Mouse (Mus musculus): ENCODE measurements around the gene Vamp4.
A peak's percentile ranks its signal among the peaks of the same experiment; 100 is the strongest.

Gene Vamp4

DNA sequence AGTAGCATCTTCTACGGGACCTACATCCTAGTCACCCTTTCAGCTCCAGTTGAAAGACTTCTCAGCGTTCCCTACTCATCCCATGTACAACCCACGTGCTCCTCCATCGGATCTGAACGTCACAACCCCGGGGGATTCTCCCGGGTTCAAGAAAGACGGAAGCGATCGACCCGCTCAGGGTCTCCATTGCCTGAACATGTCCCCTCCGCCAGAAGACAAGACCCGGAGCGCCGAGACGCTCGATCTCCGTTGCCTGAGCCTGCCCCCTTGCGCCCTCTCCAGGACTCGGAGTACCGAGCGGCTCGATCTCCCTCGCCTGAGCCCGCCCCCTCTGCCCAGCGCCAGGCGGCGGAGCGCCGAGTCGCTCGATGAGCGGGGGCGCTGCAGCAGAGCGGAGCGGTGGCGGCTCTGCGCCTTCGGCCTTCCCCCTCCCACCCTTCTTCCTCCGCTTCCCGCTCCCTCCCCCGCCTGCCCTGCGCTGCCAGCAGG is at the start of gene Vamp4:
Gene Vamp4, plus strand, starts transcription at position 256 of the 489 bp plus-strand sequence.
- DNase-seq (ENCODE audit: low spot score in 2 of 2) = peak; percentile 89 to 90

DNA sequence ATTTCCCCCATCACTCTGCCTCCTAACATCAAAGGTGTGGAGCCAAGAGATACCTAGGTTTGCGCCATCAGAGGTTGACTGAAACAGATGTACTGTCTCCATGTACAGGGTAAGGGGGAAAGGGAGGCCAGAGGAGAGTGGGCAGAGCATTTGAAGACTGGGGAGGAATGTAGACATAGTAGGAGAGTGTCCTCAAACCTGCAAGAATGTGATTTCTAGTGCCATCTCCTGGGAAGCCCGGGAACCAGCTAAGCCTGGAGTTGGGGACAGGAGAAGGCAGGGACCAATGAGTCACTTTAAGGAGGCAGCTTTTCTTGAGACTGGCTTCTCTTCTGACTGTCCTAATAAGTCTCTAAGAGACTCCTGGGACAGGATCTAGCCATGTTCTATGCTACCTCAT is 40.7 kb upstream of the Vamp4 start:
- no peak for DNase-seq (ENCODE audit: low spot score in 2 of 2)

DNA sequence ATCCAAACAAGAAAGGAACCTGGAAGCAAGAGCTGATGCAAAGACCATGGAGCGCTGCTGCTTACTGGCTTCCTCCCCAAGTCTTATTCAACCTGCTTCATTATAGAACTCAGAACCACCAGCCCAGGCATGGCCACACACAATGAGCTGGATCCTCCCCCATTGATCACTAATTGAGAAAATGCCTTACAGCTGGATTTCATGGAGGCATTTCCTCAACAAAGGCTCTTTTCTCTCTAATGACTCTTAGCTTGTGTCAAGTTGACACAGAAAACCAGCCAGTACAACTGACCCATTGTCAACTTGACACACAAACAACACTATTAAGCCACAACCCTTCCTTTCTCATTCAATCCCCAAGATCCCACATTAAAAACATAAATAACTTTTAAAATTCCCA is 39.6 kb upstream of the Vamp4 start:
- no peak for DNase-seq (ENCODE audit: low spot score in 2 of 2)

DNA sequence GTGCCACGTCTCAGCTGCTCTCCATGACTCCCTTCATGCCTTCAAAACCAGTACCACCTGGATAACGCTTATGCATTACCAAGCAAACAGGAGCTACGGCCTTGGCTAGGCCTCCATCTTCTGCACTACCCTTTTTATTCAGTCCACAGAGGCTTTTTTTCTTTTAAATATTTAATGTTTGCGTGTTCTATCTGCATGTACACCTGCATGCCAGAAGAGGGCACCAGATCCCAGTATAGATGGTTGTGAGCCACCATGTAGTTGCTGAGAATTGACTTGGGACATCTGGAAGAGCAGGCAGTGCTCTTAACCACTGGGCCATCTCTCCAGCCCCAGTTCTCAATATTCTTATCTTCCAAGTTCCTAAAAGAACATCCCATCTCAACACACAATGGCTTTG is 38.7 kb upstream of the Vamp4 start:
- no peak for DNase-seq (ENCODE audit: low spot score in 2 of 2)

DNA sequence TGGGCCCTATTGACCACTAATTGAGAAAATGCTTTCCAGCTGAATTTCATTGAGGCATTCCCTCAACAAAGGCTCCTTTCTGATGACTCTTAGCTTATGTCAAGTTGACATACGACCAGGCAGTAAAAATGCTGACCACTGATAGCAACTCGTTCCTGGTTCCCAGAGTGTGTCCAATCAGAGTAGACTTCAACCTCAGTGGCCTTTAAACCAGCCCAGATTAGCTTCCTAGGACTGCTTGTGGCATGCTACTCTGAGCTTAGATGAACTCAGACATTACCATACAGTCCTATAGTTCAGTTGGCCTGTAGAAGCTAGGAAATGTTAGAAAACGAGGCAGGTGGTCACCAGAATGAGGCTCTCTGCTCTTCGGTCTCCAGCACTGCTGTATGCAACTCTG is 38.0 kb upstream of the Vamp4 start:
- no peak for DNase-seq (ENCODE audit: low spot score in 2 of 2)

DNA sequence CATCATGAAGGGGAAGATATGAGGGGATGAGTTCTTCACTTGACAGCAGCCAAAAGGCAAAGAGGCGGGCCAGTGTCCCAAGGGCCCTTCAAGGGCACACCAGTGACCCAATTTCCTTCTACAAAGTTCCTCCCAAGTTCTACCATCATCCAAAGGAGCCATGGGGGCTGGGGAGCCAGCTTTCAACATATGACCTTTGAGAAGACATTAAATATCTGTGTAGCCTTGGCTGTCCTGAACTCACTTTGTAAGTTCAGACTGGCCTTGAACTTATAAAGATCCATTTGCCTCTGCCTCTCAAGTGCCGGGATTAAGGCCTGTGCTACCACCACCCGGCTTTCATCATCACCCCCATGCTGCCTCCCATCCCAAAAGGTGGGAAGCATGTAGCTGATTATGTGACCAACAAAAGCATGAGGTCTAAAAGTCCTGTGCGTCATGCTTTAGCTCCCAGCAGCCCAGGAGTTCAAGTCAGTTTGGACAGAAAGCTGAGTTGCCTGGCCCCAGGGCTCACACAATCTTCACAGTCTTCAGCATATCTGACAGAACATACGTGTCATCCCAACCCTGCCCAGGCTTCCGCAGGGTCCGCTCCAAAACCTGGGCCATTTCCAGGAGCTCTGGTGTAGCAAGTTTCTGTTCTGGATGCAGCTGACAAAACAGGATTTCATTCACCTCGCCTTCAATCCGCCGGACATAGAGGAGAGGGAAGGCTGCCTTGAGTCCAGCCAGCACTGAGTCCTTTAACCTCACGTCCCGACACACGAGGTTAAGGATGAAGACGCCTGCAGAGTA is 36.4 kb upstream of the Vamp4 start:
- no peak for DNase-seq (ENCODE audit: low spot score in 2 of 2)

DNA sequence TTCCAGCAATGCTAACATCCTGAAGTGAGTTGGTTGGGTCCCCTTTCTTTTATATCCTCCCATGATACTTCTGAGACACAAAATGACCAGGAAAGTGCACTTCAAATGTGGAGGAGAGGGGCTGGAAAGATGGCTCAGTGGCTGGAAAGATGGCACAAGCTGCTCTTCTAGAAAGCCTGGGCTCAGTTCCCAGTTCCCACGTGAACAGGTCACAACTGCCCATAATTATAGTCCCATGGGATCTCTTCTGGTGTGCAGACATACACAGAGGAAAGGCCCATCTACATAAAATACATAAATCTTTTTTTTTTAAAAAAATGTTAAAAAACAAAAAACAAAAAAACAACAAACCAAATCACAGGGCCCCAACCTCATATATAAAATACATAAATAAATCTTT is 27.1 kb upstream of the Vamp4 start:
- DNase-seq (ENCODE audit: low spot score in 2 of 2) = no peak

DNA sequence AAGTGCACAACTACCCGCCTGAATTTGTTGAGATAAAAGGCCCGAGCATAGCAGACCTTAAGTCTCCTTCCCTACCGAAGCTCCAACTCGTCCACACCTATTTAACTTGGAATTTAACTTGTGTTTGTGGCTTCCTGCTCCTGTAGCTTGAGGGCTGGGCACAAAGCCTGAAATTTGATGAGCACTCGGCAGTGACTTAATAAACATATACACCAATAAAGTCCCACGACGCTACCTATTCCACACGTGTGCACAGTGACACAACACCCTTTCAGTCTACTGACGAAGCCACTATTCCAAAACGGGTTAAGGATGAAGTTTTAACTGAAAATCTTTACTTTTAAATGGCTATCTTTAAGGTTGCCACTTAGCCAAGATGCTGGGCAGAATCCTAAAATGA is 22.7 kb upstream of the Vamp4 start:
- DNase-seq (ENCODE audit: low spot score in 2 of 2) = no peak

DNA sequence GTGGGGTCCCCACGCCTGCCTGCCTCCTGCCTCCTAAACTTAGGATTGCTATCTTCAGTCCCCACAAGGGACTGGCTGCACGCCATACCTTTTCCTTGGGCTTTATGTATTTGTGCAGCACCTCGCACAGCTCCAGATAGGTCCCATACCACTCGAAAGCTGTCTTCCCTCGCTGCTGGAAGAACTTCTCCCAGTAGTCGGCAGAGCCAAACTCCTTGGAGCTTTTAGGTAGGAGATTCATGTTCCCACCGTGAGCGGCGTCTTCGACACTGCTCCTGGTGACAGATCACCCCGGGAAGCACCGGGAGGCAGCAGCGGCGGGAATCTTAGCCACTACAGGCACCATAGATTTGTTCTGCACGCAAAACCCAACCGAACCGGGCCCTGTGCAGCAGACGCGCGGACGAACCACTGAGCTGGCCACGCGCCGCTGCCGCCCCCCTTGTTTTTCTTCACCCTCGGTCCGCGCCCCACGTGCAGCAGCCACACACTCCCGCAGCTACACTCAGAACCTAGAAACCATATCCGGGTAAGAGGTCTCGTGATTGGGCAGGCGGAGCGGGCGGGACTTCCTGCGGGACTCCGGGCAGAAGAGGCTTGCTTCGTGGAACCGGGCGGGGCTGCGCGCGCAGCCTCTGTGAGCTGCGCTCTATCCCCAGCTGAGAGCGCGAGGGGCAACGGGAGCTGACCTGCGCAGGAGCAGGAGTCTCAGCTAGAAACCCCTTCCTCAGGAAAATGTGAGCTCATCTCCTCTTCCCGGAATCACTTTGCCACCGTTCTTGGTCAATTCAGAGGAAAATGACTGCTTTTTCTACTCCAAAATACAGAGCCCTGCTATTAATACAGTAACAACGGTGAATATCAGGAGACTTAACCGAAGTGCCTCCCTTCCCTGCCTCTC is 22.0 kb upstream of the Vamp4 start, which contains the start of gene Mettl13:
Gene Mettl13, minus strand, starts transcription at position 536 of the 901 bp plus-strand sequence.
- peak; percentile 71 to 86 for DNase-seq (ENCODE audit: low spot score in 2 of 2)

DNA sequence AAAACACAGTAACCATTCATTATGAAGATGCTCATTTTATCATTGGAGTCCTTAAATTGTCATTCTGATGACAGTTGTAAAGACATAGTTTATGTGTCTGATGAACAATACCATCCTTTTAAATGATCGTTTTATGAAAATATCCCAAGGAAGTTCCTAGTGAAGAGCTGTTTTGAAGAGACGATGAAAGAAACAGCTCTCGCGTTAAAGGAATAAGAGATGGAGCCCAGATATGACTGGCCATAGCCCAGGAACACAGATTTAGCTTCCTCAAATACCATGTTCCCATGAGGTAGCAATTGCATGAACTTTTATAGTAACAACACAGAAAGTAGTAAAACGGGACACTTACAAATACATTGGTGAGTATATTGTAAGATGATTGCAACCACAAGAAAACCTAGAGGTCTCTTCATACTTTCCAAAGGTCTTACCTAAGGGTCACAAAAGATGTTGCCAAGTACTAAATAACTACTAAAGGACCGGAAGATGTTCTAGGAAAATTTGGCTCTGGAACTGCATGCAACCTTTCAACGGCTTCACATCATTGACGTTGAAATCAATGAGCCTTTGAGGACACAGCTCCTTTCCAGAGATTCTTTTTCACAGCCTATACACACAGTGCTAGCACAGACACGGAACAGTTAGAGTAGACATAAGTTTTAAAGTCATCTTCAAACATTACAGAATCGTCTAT is 21.2 kb upstream of the Vamp4 start:
- DNase-seq (ENCODE audit: low spot score in 2 of 2) = no peak

DNA sequence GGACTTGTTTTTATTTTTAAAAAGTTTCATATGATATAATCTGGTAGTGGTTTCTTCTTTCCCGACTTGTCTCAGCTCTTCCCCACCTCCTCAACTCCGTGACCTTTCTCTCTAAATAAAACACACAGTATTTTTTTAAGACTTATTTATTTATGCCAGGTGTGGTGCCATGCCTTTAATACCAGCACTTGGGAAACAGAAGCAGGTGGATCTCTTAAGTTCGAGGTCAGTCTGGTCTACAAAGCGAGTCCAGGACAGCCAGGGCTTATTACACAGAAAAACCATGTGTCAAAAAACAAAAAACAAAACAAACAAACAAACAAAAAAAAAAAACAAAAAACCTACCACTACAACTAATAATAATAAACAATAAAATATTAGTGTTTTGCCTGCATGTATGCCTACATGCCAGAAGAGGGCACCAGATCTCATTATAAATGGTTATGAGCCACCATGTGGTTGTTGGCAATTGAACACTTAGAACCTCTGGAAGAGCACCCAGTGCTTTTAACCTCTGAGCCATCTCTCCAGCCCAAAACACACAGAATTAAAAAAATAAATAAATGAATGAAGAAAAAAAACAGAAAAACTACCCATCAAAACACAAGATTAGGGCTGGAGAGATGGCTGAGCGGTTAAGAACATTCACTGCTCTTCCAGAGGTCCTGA is 20.6 kb upstream of the Vamp4 start:
- DNase-seq (ENCODE audit: low spot score in 2 of 2) = no peak

DNA sequence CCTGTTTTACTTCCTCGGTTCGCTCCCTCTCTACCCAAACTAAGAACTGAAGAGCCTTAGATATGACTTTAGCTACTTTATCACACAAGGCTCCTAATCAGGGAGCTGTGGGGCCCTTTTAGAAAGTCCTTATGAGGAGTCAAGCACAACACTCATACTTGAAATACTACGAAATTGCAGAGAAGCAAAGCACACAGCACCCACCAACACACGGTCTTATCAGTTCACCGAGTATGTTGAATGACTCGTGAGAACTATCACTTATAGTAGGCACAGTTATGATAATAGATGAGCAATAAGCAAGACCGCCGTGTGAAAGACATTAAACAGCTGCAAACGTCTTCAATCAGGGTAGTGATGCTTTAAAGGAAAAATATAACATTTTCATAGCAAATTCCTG is 17.4 kb upstream of the Vamp4 start:
- DNase-seq (ENCODE audit: low spot score in 2 of 2) = no peak

DNA sequence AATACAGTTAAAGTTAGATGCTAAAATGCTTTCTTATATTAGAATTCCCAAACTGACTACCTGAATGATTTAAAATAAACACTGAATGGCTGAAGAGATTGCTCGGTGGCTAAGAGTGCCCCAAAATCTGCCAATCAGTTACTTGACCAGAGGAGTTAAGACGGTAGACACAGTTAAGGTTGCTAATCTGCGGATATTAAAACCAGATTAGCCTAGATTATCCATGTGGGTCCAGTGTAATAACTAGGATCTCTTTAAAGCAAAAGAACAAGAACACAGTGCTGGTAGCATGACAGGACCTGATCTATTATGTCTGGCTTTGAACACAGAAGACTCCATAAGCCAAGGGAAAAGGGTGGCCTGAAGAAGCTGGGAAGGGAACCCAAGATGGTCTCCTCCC is 16.1 kb upstream of the Vamp4 start:
- no peak for DNase-seq (ENCODE audit: low spot score in 2 of 2)

DNA sequence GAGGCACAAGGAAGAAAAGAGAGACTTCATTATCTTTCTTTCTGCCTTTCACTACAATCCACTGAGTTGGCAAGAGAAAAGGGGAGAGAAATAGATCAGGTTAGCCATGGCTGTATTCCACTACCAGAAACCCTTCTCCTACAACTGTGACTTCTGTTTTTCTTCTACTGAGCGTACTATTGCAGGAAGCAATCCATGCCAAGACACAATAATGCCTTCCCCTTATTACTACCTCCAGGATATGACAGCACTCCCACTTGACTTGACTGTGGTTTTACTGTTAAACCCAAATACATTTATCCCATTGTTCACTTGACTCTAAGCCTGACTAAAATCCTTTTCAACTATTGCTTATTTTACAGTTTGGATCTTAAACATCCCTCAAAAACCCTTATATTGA is 7.1 kb upstream of the Vamp4 start:
- no peak for DNase-seq (ENCODE audit: low spot score in 2 of 2)

DNA sequence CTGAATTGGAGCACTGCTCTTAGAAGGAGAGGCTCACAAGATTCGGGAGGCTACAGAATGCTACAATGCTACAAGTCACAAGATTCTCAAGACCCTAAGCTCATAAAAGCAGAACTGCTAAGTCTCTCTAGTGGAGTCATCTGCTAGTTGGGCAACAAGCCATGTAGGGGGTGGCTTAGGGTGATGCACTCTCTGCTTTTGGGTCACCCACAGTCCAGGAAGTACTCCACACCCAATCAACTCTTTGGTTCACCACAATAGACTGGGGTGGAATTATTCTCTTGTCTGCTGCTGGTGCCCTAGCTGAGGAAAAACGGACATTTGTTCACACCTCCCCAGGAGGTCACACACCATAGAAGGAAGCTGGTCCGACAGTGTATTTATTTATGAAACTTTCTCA is 5.3 kb upstream of the Vamp4 start:
- DNase-seq (ENCODE audit: low spot score in 2 of 2) = no peak

DNA sequence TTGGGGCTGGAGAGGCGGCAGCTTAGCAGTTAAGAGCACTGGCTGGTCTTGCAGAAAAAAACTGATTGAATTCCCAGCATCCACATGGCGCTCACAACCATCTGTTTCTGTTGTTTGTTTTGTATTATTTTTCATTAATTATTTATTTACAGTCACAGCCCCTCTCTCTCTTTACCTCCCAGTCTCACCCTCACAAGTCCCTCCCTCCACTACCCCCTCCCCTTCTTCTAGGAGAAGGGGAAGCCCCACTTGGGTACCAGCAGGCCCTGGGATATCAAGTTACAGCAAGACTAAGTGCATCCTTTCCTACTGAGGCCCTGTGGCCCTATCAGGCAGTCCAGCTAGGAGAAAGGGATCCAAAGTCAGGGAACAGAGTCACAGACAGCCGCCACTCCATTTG is 3.0 kb upstream of the Vamp4 start:
- DNase-seq (ENCODE audit: low spot score in 2 of 2) = no peak

DNA sequence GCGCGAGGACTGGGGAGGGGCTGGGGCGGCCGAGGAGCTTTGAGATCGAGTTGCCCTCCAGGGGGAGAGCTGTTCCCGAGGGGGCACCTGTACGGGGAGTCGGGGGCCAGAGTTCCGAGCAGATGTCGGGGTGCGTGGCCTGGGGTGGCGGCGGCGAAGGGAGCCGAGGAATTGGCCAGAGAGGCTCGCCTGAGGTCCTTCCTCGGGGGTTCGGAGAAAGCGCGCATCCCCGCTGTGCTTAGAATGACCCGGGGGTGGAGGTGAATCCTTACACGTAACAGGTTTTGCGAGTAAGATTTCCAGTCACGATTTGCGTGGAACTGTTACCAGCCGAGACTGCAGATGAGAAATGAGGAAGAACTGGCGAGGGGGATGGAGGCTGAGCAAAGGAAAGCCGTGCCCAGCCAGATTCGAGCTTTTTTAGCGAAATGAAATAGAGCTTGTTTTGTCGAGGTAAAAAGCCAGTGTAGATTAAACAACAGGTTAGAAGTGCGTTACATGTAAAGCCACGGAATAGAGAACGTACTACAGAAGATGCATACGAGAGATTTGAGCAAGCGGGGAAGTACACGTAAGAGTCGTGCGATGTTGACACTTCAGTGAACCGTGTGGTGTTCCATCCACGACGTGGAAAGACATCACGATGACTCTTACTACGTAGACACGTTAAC is 751 bp downstream of the Vamp4 start:
- no peak for DNase-seq (ENCODE audit: low spot score in 2 of 2)

DNA sequence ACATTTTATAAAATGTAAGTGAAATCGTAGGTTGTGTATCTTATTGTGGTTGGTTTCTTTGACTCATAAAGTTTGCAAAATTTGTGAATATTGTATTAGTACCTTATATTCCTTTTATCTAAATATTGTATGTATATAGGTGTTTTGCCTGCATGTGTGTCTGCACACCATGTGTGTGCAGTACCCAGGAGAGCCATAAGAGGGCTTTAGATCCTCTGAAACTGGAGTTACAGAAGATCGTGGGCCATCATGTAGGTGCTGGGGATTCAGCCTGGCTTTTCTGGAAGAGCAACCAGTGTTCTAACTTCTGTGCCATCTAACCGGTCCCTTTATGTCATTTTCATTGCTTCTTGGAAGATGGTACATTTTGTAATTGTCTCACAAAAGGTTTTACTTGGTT is 4.8 kb downstream of the Vamp4 start:
- DNase-seq (ENCODE audit: low spot score in 2 of 2) = no peak

DNA sequence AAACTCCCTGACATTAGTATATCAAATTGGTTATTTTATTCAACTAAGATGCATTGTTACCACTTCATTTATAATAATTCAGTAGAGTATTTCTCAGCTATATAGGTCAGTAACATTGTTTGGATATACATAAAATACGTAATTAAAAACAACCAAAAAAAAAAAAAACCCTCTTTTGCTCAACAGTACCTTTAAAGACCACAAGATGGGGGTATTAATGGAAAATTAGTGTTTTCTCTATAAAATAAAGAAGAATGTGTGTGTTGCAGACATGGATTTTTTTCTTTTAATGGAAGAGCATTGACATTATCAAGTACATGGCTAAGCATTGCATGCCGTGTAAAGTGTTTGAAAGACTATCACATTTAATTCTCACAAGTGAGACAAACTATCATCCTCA is 12.6 kb downstream of the Vamp4 start:
- no peak for DNase-seq (ENCODE audit: low spot score in 2 of 2)

DNA sequence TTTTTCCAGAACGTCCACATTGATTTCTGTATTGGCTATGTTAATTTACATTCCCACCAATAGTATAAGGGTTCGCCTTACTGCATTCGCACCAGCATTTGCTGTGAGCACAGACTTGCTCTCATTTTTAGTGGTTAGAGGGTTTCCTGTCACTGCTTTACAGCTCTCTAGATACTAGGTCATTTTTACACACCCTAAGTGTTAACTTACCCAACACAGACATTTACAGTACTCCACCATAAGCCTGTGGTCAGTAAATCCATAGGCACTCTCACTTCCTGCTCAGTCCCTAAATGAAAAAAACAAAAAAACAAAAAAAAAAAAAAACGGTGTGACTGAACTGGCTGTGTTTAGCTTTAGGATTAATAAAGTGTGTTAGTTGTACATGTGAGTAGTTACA is 16.0 kb downstream of the Vamp4 start:
- DNase-seq (ENCODE audit: low spot score in 2 of 2) = no peak

DNA sequence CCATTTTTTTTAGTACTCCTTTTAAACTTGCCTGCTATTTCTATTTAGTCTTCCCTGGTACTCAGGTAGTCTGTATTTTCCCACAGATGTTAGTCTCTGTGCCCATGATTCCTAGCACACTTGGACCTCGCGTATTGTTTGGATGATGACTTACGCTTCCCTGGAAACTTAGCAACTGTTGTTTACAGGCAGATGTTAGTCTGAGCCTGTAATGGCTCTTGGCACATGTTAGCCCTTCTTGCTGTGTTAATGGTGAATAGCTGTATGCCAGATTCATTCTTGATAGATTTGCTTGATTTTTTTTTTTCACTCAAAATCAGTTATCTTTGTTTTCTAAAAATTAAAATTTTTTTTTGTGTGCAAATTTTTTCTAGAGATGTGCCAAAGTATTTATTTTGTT is 18.3 kb downstream of the Vamp4 start:
- no peak for DNase-seq (ENCODE audit: low spot score in 2 of 2)
